Mouse (Mus musculus) lung, embryonic 16.5 days (tissue): ENCODE data around the gene Bax. TPM values are rescaled to one million over a fixed set of nuclear protein-coding genes. Genes with fewer than 3 reads are reported as not detected.
A peak's percentile ranks its signal among the peaks of the same experiment; 100 is the strongest.

Source experiments
- ATAC-seq: fragments of 200-750 bp; cut with Nextera tagmentation; 2 replicates; pipeline ENCODE4 v1.8.0; 2017; ENCODE audit warnings: low read depth, mild to moderate bottlenecking, moderate library complexity
- H3K27ac ChIP-seq: fragments of 300-500 bp; sonication (generic); 2 replicates; pipeline ENCODE4 v1.5.1; 2014; ENCODE audit warnings: mild to moderate bottlenecking, control low read depth, low read length
- H3K27me3 ChIP-seq: fragments of 300-500 bp; sonication (generic); 2 replicates; pipeline ENCODE4 v1.6.1; 2014; ENCODE audit warnings: low read depth, low read length, mixed read lengths; ENCODE audit not compliant: control insufficient read depth, insufficient read depth
- H3K36me3 ChIP-seq: fragments of 300-500 bp; sonication (generic); 2 replicates; pipeline ENCODE4 v1.6.1; 2014; ENCODE audit warnings: low read length; ENCODE audit not compliant: control insufficient read depth, insufficient read depth
- H3K4me1 ChIP-seq: fragments of 300-500 bp; sonication (generic); replicated peaks from 2 replicates; pipeline ENCODE4 v1.6.1; 2014; ENCODE audit warnings: low read length, mixed read lengths; ENCODE audit not compliant: control insufficient read depth, insufficient read depth
- H3K4me2 ChIP-seq: fragments of 300-500 bp; sonication (generic); 2 replicates; pipeline ENCODE4 v1.6.1; 2014; ENCODE audit warnings: low read depth, low read length, control low read depth
- H3K4me3 ChIP-seq: fragments of 300-500 bp; sonication (generic); 2 replicates; pipeline ENCODE4 v1.5.1; 2014; ENCODE audit warnings: mild to moderate bottlenecking, low read length, control low read depth
- H3K9ac ChIP-seq: fragments of 300-500 bp; sonication (generic); 2 replicates; pipeline ENCODE4 v1.6.1; 2014; ENCODE audit warnings: low read length, control low read depth
- H3K9me3 ChIP-seq: fragments of 300-500 bp; sonication (generic); 2 replicates; pipeline ENCODE4 v1.6.1; 2016; ENCODE audit warnings: low read length; ENCODE audit not compliant: control insufficient read depth
- WGBS: fragments of 180-500 bp; shearing (Covaris S2); extraction: QIAGEN DNeasy Blood & Tissue Kit; methylation state at CpG from one replicate; pipeline ENCODE4 v1.1.7; 2014; 5-methylcytosine and 5-hydroxymethylcytosine counted together
- microRNA-seq: library from miRNA; unstranded; fragments of <30 nt; microRNA quantifications from one replicate; pipeline ENCODE4, GENCODE M21; 2016
- polyA plus RNA-seq: library from polyadenylated mRNA; unstranded; fragments of >200 nt; fragmentation: Nextera tagmentation; extraction: Ambion mirVana; gene quantifications from 2 replicates; pipeline ENCODE4 v1.2.1, GENCODE M21; 2015

Gene Bax
- polyA plus RNA-seq, 1 experiment from 2014 or later: 136 TPM

- WGBS: 12% methylated on average over 37 of the region's 37 CpGs
- Histone ChIP-seq H3K4me1 (peaks cover 23% of the 10 kb centered on the region), H3K9ac (peak overlapping the region; percentile 30), H3K27me3 (peaks cover 64% of the 10 kb centered on the region), H3K9me3 (no peaks in the 10 kb centered on the region), H3K4me2 (peak overlapping the region; percentile 37), H3K36me3 (no peaks in the 10 kb centered on the region), H3K27ac (no peak overlapping the region), H3K4me3 (peak overlapping the region; percentile 25)
- ATAC-seq: no peak
Measured at GRCm38 (mm10) chr7:45415636-45416035, 51.1 kb downstream of the Bax start.

GRCm38 (mm10) chr7:45414740-45415224 lies 51.9 kb downstream of the Bax start:
- H3K27ac ChIP-seq: no peak overlapping the region
- H3K4me3 ChIP-seq: no peak overlapping the region
- peak overlapping the region; percentile 93; the same call in 1 of the 2 replicates for H3K4me2 ChIP-seq
- H3K9ac ChIP-seq: no peak overlapping the region
- WGBS: 34% methylated on average over 12 of the region's 12 CpGs
- H3K9me3 ChIP-seq: no peaks in the 10 kb centered on the region
- H3K4me1 ChIP-seq: peaks cover 23% of the 10 kb centered on the region
- ATAC-seq: no peak
- peaks cover 72% of the 10 kb centered on the region for H3K27me3 ChIP-seq
- H3K36me3 ChIP-seq: no peaks in the 10 kb centered on the region

- peak overlapping the region; percentile 93 for H3K4me2 ChIP-seq
- H3K36me3 ChIP-seq: no peaks in the 10 kb centered on the region
- peak overlapping the region; percentile 63 for H3K4me3 ChIP-seq
- peak overlapping the region; percentile 78 for H3K27ac ChIP-seq
- peaks cover 22% of the 10 kb centered on the region for H3K4me1 ChIP-seq
- 2% methylated on average over 26 of the region's 27 CpGs for WGBS
- peak; percentile 64 for ATAC-seq
- no peaks in the 10 kb centered on the region for H3K9me3 ChIP-seq
- peak overlapping the region; percentile 71 for H3K9ac ChIP-seq
- H3K27me3 ChIP-seq: peaks cover 77% of the 10 kb centered on the region
Measured at GRCm38 (mm10) chr7:45413864-45414739, 52.6 kb downstream of the Bax start.

- Histone ChIP-seq H3K4me2 (peak within 1 kb of the TSS; percentile 93), H3K4me1 (peaks cover 20% of the 10 kb centered on the region), H3K9ac (peak within 1 kb of the TSS; percentile 71), H3K4me3 (peak within 1 kb of the TSS; percentile 63), H3K9me3 (no peaks in the 10 kb centered on the region), H3K27ac (peak within 1 kb of the TSS; percentile 78), H3K27me3 (peaks cover 78% of the 10 kb centered on the region), H3K36me3 (no peaks in the 10 kb centered on the region)
- 1% methylated on average over 42 of the region's 45 CpGs for WGBS
- ATAC-seq: peak; percentile 80
Measured at GRCm38 (mm10) chr7:45413113-45413863, 53.4 kb downstream of the Bax start, which contains the start of gene Ntf5. Ntf5 (plus strand) TSS chr7:45413695.

GRCm38 (mm10) chr7:45412421-45412820 lies 54.3 kb downstream of the Bax start:
- WGBS: 83% methylated on average over 2 of the region's 2 CpGs
- no peak overlapping the region for H3K9ac ChIP-seq
- no peak overlapping the region for H3K4me2 ChIP-seq
- H3K36me3 ChIP-seq: no peaks in the 10 kb centered on the region
- peaks cover 17% of the 10 kb centered on the region for H3K4me1 ChIP-seq
- no peak overlapping the region for H3K4me3 ChIP-seq
- no peak overlapping the region for H3K27ac ChIP-seq
- no peaks in the 10 kb centered on the region for H3K9me3 ChIP-seq
- peaks cover 83% of the 10 kb centered on the region for H3K27me3 ChIP-seq
- ATAC-seq: no peak

Small RNA genes lying within 50 kb of the gene (microRNA-seq; reads per million reads assigned to microRNA genes)
- gene Gm22133: not detected

Other genes with a start within 250 kb of the Bax start
- gene Cd37, start 227.8 kb downstream of the Bax start, polyA plus RNA-seq: 3.0 and 4.6 TPM in 2 replicates
- gene Slc6a16, start 225.8 kb downstream of the Bax start, polyA plus RNA-seq: 0.23 TPM in 1 of 2 replicates, not detected in the other
- not detected in 2 replicates for gene Slc6a21, start 189.4 kb downstream of the Bax start, polyA plus RNA-seq
- 19.6 and 25.0 TPM in 2 replicates for gene Trpm4, start 133.1 kb downstream of the Bax start, polyA plus RNA-seq
- gene Hrc, start 131.6 kb downstream of the Bax start, polyA plus RNA-seq: 1.8 and 2.0 TPM in 2 replicates
- gene Ppfia3, start 99.9 kb downstream of the Bax start, polyA plus RNA-seq: 2.2 and 2.5 TPM in 2 replicates
- 0.53 TPM in 2 replicates for gene Lin7b, start 96.3 kb downstream of the Bax start, polyA plus RNA-seq
- gene Snrnp70, start 71.2 kb downstream of the Bax start, polyA plus RNA-seq: 181 and 191 TPM in 2 replicates
- not detected in 2 replicates for gene Kcna7, start 61.2 kb downstream of the Bax start, polyA plus RNA-seq
- gene Ntf5, start 53.2 kb downstream of the Bax start, polyA plus RNA-seq: 3.2 and 3.5 TPM in 2 replicates
- 2.3 and 3.3 TPM in 2 replicates for gene Lhb, start 46.1 kb downstream of the Bax start, polyA plus RNA-seq
- gene Gys1, start 32.1 kb downstream of the Bax start, polyA plus RNA-seq: 53.8 and 54.1 TPM in 2 replicates
- gene Ruvbl2, start 28.8 kb downstream of the Bax start, polyA plus RNA-seq: 159 and 160 TPM in 2 replicates
- gene Ftl1, start 7.0 kb downstream of the Bax start, polyA plus RNA-seq: 4,912 and 5,024 TPM in 2 replicates
- gene Tulp2, start 15.0 kb upstream of the Bax start, polyA plus RNA-seq: 0.39 and 0.57 TPM in 2 replicates
- gene Gm45808, start 19.9 kb upstream of the Bax start, polyA plus RNA-seq: not detected in 2 replicates
- 3.6 and 3.7 TPM in 2 replicates for gene Dhdh, start 21.9 kb upstream of the Bax start, polyA plus RNA-seq
- gene Nucb1, start 43.5 kb upstream of the Bax start, polyA plus RNA-seq: 254 and 266 TPM in 2 replicates
- gene Ppp1r15a, start 59.4 kb upstream of the Bax start, polyA plus RNA-seq: 22.4 and 29.0 TPM in 2 replicates
- 2.3 and 3.4 TPM in 2 replicates for gene Plekha4, start 59.4 kb upstream of the Bax start, polyA plus RNA-seq
- 0.72 and 0.84 TPM in 2 replicates for gene Hsd17b14, start 88.0 kb upstream of the Bax start, polyA plus RNA-seq
- 59.5 and 60.0 TPM in 2 replicates for gene Bcat2, start 103.3 kb upstream of the Bax start, polyA plus RNA-seq
- 0.16 and 0.91 TPM in 2 replicates for gene Fgf21, start 148.6 kb upstream of the Bax start, polyA plus RNA-seq
- 0.26 and 0.70 TPM in 2 replicates for gene Fut1, start 150.4 kb upstream of the Bax start, polyA plus RNA-seq
- gene Izumo1, start 154.9 kb upstream of the Bax start, polyA plus RNA-seq: 0.16 and 0.21 TPM in 2 replicates
- 16.1 and 16.4 TPM in 2 replicates for gene Rasip1, start 160.6 kb upstream of the Bax start, polyA plus RNA-seq
- gene Mamstr, start 173.1 kb upstream of the Bax start, polyA plus RNA-seq: 10.6 and 11.5 TPM in 2 replicates
- 0.60 and 0.70 TPM in 2 replicates for gene Fut2, start 199.5 kb upstream of the Bax start, polyA plus RNA-seq
- 0.95 and 1.8 TPM in 2 replicates for gene Ntn5, start 217.1 kb upstream of the Bax start, polyA plus RNA-seq
- gene Sec1, start 227.5 kb upstream of the Bax start, polyA plus RNA-seq: 0.74 and 0.84 TPM in 2 replicates
- gene Car11, start 232.9 kb upstream of the Bax start, polyA plus RNA-seq: 2.3 and 3.3 TPM in 2 replicates
- 1.5 and 1.7 TPM in 2 replicates for gene Dbp, start 238.2 kb upstream of the Bax start, polyA plus RNA-seq
- gene Rpl18, start 248.6 kb upstream of the Bax start, polyA plus RNA-seq: 984 and 1,005 TPM in 2 replicates